8 mouse cellular contexts compared by ENCODE assay signal in the genomic region with DNA sequence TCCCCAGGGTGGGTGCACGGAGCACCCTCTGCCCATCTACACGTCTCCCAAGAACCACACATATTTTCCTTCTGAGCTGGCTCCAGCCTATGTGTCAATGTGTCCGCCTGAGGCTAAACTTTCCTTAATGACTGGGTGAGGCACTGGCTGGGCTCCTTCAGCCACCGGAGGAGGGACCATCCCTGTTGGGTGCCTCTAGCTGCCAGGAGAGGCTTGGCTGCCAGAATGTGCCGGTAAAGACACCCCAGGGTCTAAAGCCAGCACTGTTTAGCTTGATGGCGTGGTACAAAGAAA. TPM values are rescaled to one million over a fixed set of nuclear protein-coding genes. Genes with fewer than 3 reads are reported as not detected.
DNase-seq lines count a peak whose midpoint lies in the region; ATAC-seq and TF ChIP-seq lines count a peak whose summit lies in the region.

No protein-coding gene starts in this region.

- no peaks in the 10 kb centered on the region for H3K9me3 ChIP-seq in erythroblast, embryonic 14.5 days (ENCODE audit: control insufficient read depth, low read length)
- H3K9me3 ChIP-seq in limb, embryonic 14.5 days (ENCODE audit: control insufficient read depth, low read length) = no peaks in the 10 kb centered on the region
- H3K9me3 ChIP-seq in stomach, postnatal 0 days (ENCODE audit: control insufficient read depth, low read length) = no peaks in the 10 kb centered on the region

- WGBS in limb, embryonic 14.5 days = 31% methylated on average over 6 of the region's 6 CpGs
- WGBS in stomach, postnatal 0 days = 26% methylated on average over 6 of the region's 6 CpGs
- WGBS in thymus, adult 2 months = 95% methylated on average over 6 of the region's 6 CpGs

- no peak for ATAC-seq in erythroblast, adult 5-6 weeks (replicated peaks; ENCODE audit: low FRiP score, poor library complexity, severe bottlenecking)
- ATAC-seq in limb, embryonic 14.5 days (ENCODE audit: low FRiP score, low read depth) = no peak
- ATAC-seq in stomach, postnatal 0 days (ENCODE audit: low FRiP score, low TSS enrichment) = no peak

- H3K9ac ChIP-seq in limb, embryonic 14.5 days (ENCODE audit: low read depth, low read length, severe bottlenecking) = peak overlapping the region; percentile 74
- H3K9ac ChIP-seq in stomach, postnatal 0 days (ENCODE audit: low read length) = peak overlapping the region; percentile 73

- DNase-seq in testis, postnatal 14 days (ENCODE audit: low spot score) = no peak
- DNase-seq in limb, embryonic 14.5 days (ENCODE audit: low spot score) = no peak
- DNase-seq in stomach, postnatal 0 days (ENCODE audit: low spot score) = no peak
- no peak for DNase-seq in thymus, adult 2 months
- no peak for DNase-seq in gastrocnemius, postnatal 36 days

- H3K4me2 ChIP-seq in limb, embryonic 14.5 days (replicated peaks; ENCODE audit: low read depth, low read length, severe bottlenecking) = peak overlapping the region; percentile 90
- peak overlapping the region; percentile 84 for H3K4me2 ChIP-seq in stomach, postnatal 0 days (replicated peaks; ENCODE audit: low read depth)

- intact Hi-C loops in gastrocnemius, postnatal 36 days (cut with DNase I) = no loop called here

- H3K4me3 ChIP-seq in erythroblast, embryonic 14.5 days (replicated peaks) = peak overlapping the region; percentile 85
- H3K4me3 ChIP-seq in testis, adult 2 months (ENCODE audit: control insufficient read depth, low read depth, low read length) = peak overlapping the region; percentile 96
- peak overlapping the region; percentile 67 for H3K4me3 ChIP-seq in limb, embryonic 14.5 days (replicated peaks; ENCODE audit: low read length)
- H3K4me3 ChIP-seq in stomach, postnatal 0 days (ENCODE audit: low read depth, low read length) = peak overlapping the region; percentile 68
- no peak overlapping the region for H3K4me3 ChIP-seq in thymus, adult 2 months (ENCODE audit: control insufficient read depth, insufficient read depth, low read length)

- H3K27me3 ChIP-seq in erythroblast, embryonic 14.5 days (ENCODE audit: control insufficient read depth) = no peaks in the 10 kb centered on the region
- no peaks in the 10 kb centered on the region for H3K27me3 ChIP-seq in testis, adult 2 months (ENCODE audit: control insufficient read depth, insufficient read depth, low read length)
- H3K27me3 ChIP-seq in limb, embryonic 14.5 days (ENCODE audit: control insufficient read depth, insufficient read depth, low read length) = no peaks in the 10 kb centered on the region
- no peaks in the 10 kb centered on the region for H3K27me3 ChIP-seq in stomach, postnatal 0 days (ENCODE audit: control insufficient read depth, insufficient read depth, low read length)
- no peaks in the 10 kb centered on the region for H3K27me3 ChIP-seq in thymus, adult 2 months (ENCODE audit: control insufficient read depth, insufficient read depth, low read length)

- H3K36me3 ChIP-seq in erythroblast, embryonic 14.5 days (ENCODE audit: control insufficient read depth) = peaks cover 37% of the 10 kb centered on the region
- no peaks in the 10 kb centered on the region; the same call in 1 of the 2 replicates for H3K36me3 ChIP-seq in testis, adult 2 months (ENCODE audit: control insufficient read depth, insufficient read depth, low read length)
- peaks cover 33% of the 10 kb centered on the region for H3K36me3 ChIP-seq in limb, embryonic 14.5 days (ENCODE audit: control insufficient read depth, insufficient read depth, low read length)
- peaks cover 6% of the 10 kb centered on the region for H3K36me3 ChIP-seq in stomach, postnatal 0 days (ENCODE audit: control insufficient read depth, insufficient read depth, low read length)
- H3K36me3 ChIP-seq in thymus, adult 2 months (ENCODE audit: control insufficient read depth, insufficient read depth, low read length) = no peaks in the 10 kb centered on the region

- TF ChIP-seq EP300 in stomach, postnatal 0 days (optimal IDR thresholded peaks at IDR 0.05) = no peak

- H3K4me1 ChIP-seq in erythroblast, embryonic 14.5 days (ENCODE audit: control insufficient read depth) = peaks cover 38% of the 10 kb centered on the region
- peaks cover 6% of the 10 kb centered on the region for H3K4me1 ChIP-seq in testis, adult 2 months (ENCODE audit: control insufficient read depth, insufficient read depth, low read length)
- peaks cover 19% of the 10 kb centered on the region for H3K4me1 ChIP-seq in limb, embryonic 14.5 days (ENCODE audit: control insufficient read depth, insufficient read depth, low read length)
- H3K4me1 ChIP-seq in stomach, postnatal 0 days (replicated peaks; ENCODE audit: control insufficient read depth, insufficient read depth) = peaks cover 7% of the 10 kb centered on the region
- H3K4me1 ChIP-seq in thymus, adult 2 months (replicated peaks; ENCODE audit: control insufficient read depth, insufficient read depth, low read length) = peaks cover 4% of the 10 kb centered on the region

- no peak for TF ChIP-seq POLR2A in testis, adult 2 months (IDR thresholded peaks at IDR 0.05; ENCODE audit: control insufficient read depth, low read depth, low read length)
- TF ChIP-seq POLR2A in limb, embryonic 14.5 days (IDR thresholded peaks at IDR 0.05; ENCODE audit: borderline replicate concordance, extremely low read depth, insufficient read depth, insufficient read length) = no peak
- no peak for TF ChIP-seq POLR2A in thymus, adult 2 months (IDR thresholded peaks at IDR 0.05; ENCODE audit: control insufficient read depth, extremely low read depth, insufficient read depth, low read length, poor library complexity)

- peak overlapping the region; percentile 62 for H3K27ac ChIP-seq in testis, adult 2 months (ENCODE audit: control insufficient read depth, insufficient read depth, low read depth, low read length)
- 0 out of 2 replicates have a peak overlapping the region, but pooled peaks have one; percentile 72 for H3K27ac ChIP-seq in limb, embryonic 14.5 days (replicated peaks; ENCODE audit: low read depth, low read length)
- H3K27ac ChIP-seq in stomach, postnatal 0 days (replicated peaks) = peak overlapping the region; percentile 86; the same call in 1 of the 2 replicates
- H3K27ac ChIP-seq in thymus, adult 2 months (ENCODE audit: control insufficient read depth, insufficient read depth, low read length) = no peak overlapping the region

- no peak for TF ChIP-seq CTCF in testis, adult 2 months (IDR thresholded peaks at IDR 0.05; ENCODE audit: control insufficient read depth, insufficient read depth, insufficient replicate concordance, low read depth, low read length)
- TF ChIP-seq CTCF in stomach, postnatal 0 days (IDR thresholded peaks at IDR 0.05; ENCODE audit: low read depth) = peak; percentile 23; the same call in 1 of the 2 replicates
- TF ChIP-seq CTCF in thymus, adult 2 months (IDR thresholded peaks at IDR 0.05; ENCODE audit: borderline replicate concordance, control insufficient read depth, extremely low read depth, insufficient read depth, low read length, poor library complexity) = no peak

RNA-seq across cellular contexts. Expression of a gene that starts 1.4 kb away (rescaled TPM):
- 1.4 and 2.0 TPM in 2 replicates for polyA plus RNA-seq in erythroblast, embryonic 14.5 days (2012)
- 6.9 TPM in 1 of 2 replicates, not detected in the other for total RNA-seq in erythroblast, adult 5-6 weeks (2015; ENCODE audit: low replicate concordance)
- total RNA-seq in erythroblast, adult 5-6 weeks (2017; ENCODE audit: low replicate concordance) = 0.98 and 4.2 TPM in 2 replicates
- polyA plus RNA-seq in testis, adult 2 months (2012; rRNA removed) = 65.7 and 67.9 TPM in 2 replicates
- polyA plus RNA-seq in limb, embryonic 14.5 days (2012; rRNA removed) = 143 and 172 TPM in 2 replicates
- polyA plus RNA-seq in limb, embryonic 14.5 days (2014; fragmentation: Nextera tagmentation; extraction: Ambion mirVana) = 63.3 and 74.3 TPM in 2 replicates
- polyA plus RNA-seq in stomach, postnatal 0 days (2015; fragmentation: Nextera tagmentation; extraction: Ambion mirVana) = 19.1 and 19.4 TPM in 2 replicates
- 45.8 and 59.0 TPM in 2 replicates for polyA plus RNA-seq in thymus, adult 2 months (2012; rRNA removed)
- 10 to 100 TPM; 21.1 to 21.7 TPM for total RNA-seq in gastrocnemius, postnatal 36 days (2021)

RNA-seq across cellular contexts. Expression of a gene that starts 13.4 kb away (rescaled TPM):
- polyA plus RNA-seq in erythroblast, embryonic 14.5 days (2012) = 0.76 and 0.83 TPM in 2 replicates
- 60.5 and 134 TPM in 2 replicates for total RNA-seq in erythroblast, adult 5-6 weeks (2015; ENCODE audit: low replicate concordance)
- total RNA-seq in erythroblast, adult 5-6 weeks (2017; ENCODE audit: low replicate concordance) = 21.6 and 48.5 TPM in 2 replicates
- polyA plus RNA-seq in testis, adult 2 months (2012; rRNA removed) = 2.5 and 2.9 TPM in 2 replicates
- polyA plus RNA-seq in limb, embryonic 14.5 days (2012; rRNA removed) = 13.7 and 14.1 TPM in 2 replicates
- 10.6 and 10.7 TPM in 2 replicates for polyA plus RNA-seq in limb, embryonic 14.5 days (2014; fragmentation: Nextera tagmentation; extraction: Ambion mirVana)
- 6.4 and 7.0 TPM in 2 replicates for polyA plus RNA-seq in stomach, postnatal 0 days (2015; fragmentation: Nextera tagmentation; extraction: Ambion mirVana)
- 53.6 and 55.7 TPM in 2 replicates for polyA plus RNA-seq in thymus, adult 2 months (2012; rRNA removed)
- total RNA-seq in gastrocnemius, postnatal 36 days (2021) = 1 to 10 TPM in 1 of 2 experiments, under 1 TPM in 1; 0.91 to 1.1 TPM

RNA-seq across cellular contexts. Expression of a gene that starts 15.0 kb away (rescaled TPM):
- 22.2 and 22.3 TPM in 2 replicates for polyA plus RNA-seq in erythroblast, embryonic 14.5 days (2012)
- 24.8 and 40.8 TPM in 2 replicates for total RNA-seq in erythroblast, adult 5-6 weeks (2015; ENCODE audit: low replicate concordance)
- 76.4 and 132 TPM in 2 replicates for total RNA-seq in erythroblast, adult 5-6 weeks (2017; ENCODE audit: low replicate concordance)
- polyA plus RNA-seq in testis, adult 2 months (2012; rRNA removed) = 435 and 494 TPM in 2 replicates
- 158 and 203 TPM in 2 replicates for polyA plus RNA-seq in limb, embryonic 14.5 days (2012; rRNA removed)
- polyA plus RNA-seq in limb, embryonic 14.5 days (2014; fragmentation: Nextera tagmentation; extraction: Ambion mirVana) = 287 and 305 TPM in 2 replicates
- 203 and 211 TPM in 2 replicates for polyA plus RNA-seq in stomach, postnatal 0 days (2015; fragmentation: Nextera tagmentation; extraction: Ambion mirVana)
- polyA plus RNA-seq in thymus, adult 2 months (2012; rRNA removed) = 103 and 114 TPM in 2 replicates
- total RNA-seq in gastrocnemius, postnatal 36 days (2021) = 100 to 1,000 TPM; 223 to 229 TPM

RNA-seq across cellular contexts. Expression of a gene that starts 33.4 kb away (rescaled TPM):
- polyA plus RNA-seq in erythroblast, embryonic 14.5 days (2012) = 0.09 TPM in 1 of 2 replicates, not detected in the other
- total RNA-seq in erythroblast, adult 5-6 weeks (2015; ENCODE audit: low replicate concordance) = not detected in 2 replicates
- total RNA-seq in erythroblast, adult 5-6 weeks (2017; ENCODE audit: low replicate concordance) = not detected in 2 replicates
- polyA plus RNA-seq in testis, adult 2 months (2012; rRNA removed) = 6.7 and 7.1 TPM in 2 replicates
- 24.9 and 28.1 TPM in 2 replicates for polyA plus RNA-seq in limb, embryonic 14.5 days (2012; rRNA removed)
- polyA plus RNA-seq in limb, embryonic 14.5 days (2014; fragmentation: Nextera tagmentation; extraction: Ambion mirVana) = 18.5 and 26.5 TPM in 2 replicates
- polyA plus RNA-seq in stomach, postnatal 0 days (2015; fragmentation: Nextera tagmentation; extraction: Ambion mirVana) = 1.3 and 1.8 TPM in 2 replicates
- polyA plus RNA-seq in thymus, adult 2 months (2012; rRNA removed) = 9.0 and 10.1 TPM in 2 replicates
- total RNA-seq in gastrocnemius, postnatal 36 days (2021) = 10 to 100 TPM; 21.7 to 23.9 TPM

RNA-seq across cellular contexts. Expression of a gene that starts 49.1 kb away (rescaled TPM):
- polyA plus RNA-seq in erythroblast, embryonic 14.5 days (2012) = 0.01 TPM in 1 of 2 replicates, not detected in the other
- 0.21 TPM in 1 of 2 replicates, not detected in the other for total RNA-seq in erythroblast, adult 5-6 weeks (2015; ENCODE audit: low replicate concordance)
- 0.56 TPM in 1 of 2 replicates, not detected in the other for total RNA-seq in erythroblast, adult 5-6 weeks (2017; ENCODE audit: low replicate concordance)
- 0.04 TPM in 1 of 2 replicates, not detected in the other for polyA plus RNA-seq in testis, adult 2 months (2012; rRNA removed)
- polyA plus RNA-seq in limb, embryonic 14.5 days (2012; rRNA removed) = 0.27 and 0.29 TPM in 2 replicates
- polyA plus RNA-seq in limb, embryonic 14.5 days (2014; fragmentation: Nextera tagmentation; extraction: Ambion mirVana) = 0.07 and 0.12 TPM in 2 replicates
- 0.02 and 0.07 TPM in 2 replicates for polyA plus RNA-seq in stomach, postnatal 0 days (2015; fragmentation: Nextera tagmentation; extraction: Ambion mirVana)
- 2.4 and 57.9 TPM in 2 replicates for polyA plus RNA-seq in thymus, adult 2 months (2012; rRNA removed)
- total RNA-seq in gastrocnemius, postnatal 36 days (2021) = not detected
